Mouse (Mus musculus): ENCODE results near the gene Hivep3.

Gene Hivep3

DNA sequence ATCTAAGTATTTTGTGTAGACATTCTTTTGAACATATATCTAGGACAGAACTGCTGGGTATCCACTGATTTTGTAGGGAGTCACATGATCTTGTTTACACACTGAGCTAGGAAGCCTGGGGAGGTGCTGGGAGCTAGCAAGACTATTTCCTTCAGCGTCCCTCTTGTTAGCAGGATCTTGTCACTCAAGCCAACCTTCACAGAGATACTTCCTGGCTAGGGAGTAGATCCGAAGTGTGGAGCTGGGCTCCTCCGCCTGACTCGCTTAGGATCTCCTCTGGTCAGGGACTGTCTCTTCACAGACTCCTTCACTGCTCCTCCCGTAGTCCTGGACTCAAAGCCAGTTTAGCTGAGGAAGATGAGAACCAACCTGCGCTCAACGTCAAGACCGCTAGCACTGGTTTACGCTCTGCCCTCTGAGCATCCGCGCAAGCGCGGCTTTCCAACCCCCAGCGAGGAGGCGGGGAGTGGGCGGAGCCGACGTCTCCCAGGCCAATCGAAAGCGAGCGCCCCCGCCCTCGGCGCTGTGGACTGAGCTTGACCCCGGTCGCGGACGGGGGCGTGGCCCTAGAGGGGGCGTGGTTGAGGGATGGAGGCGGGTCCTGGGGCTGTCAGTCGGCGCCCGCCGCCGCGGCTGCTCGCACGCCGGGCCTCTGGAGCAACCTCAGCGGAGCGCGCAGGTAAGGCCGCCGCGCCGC is at the start of gene Hivep3:
Gene Hivep3, plus strand, starts transcription at position 601 of the 697 bp plus-strand sequence.
- peak; percentile 100 for DNase-seq

DNA sequence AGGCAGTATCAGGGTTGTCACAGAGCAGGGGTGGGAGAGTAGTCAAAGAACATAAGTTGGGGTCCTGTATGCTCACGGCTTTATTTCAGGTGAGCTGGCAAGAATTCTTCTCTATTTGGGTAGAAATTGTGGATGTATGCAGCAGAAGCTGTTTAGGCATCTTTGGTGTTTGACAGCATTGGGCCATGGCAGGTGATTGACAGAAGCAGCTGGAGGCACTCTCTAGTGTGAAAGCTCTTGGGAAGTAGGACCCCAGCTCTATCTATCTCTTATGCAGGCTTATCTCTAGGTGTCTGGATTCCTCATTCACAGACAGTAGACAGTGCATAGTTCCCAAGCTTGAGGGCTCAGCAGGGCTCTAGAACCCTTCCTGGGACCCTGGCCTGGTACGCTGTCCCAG is 47.8 kb upstream of the Hivep3 start:
- DNase-seq, result no peak

DNA sequence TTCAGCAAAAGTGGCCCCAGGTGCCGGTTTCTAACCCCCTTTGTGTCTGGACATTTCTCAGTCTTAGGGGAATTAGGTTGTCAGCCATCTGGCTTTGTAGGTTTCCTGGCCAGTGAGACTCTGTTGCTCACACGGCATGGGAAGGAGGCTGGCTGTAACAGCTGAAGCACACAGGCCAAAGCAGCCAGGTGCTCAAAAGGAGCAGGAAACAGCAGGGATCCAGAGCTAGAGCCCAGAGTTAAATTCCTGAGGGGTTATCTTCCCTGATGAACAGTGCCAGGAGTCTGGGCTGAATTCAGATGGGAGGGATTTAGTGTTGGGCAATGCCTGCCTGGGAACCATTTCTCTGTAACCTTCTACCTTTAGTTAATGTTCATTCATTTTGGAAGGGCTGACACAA is 35.2 kb upstream of the Hivep3 start:
- no peak for DNase-seq

DNA sequence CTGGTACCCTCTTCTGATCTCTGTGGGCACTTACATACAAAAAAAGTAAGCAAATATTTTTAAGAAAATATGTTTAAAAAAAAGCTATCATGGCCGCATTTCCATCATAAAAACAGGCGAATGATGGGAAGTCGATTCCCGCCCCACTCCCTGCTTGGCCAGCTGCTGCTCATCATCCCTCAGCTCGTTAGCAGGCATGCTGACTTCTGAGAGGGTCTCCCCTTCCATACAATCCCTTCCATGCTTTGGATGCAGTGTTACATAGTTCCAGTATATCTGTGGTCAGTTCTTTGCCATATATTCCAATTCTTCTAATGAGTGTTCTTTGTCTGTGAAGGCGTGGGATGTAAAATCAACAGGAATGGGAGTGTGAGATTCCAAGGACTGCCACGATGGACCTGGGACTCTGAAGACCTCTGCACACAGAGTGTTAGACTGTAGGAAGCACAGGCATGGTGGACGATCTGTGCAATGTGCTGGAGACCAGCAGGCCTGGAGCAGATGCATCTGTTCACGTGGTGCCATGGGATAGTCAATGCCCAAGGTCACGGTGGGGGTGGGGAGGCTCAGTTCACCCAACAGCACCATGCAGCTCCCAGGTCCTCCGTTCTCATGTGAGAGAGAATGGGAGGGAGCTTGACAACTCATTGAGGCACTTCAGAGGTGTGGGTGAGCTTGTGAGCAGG is 32.2 kb upstream of the Hivep3 start:
- no peak for DNase-seq

DNA sequence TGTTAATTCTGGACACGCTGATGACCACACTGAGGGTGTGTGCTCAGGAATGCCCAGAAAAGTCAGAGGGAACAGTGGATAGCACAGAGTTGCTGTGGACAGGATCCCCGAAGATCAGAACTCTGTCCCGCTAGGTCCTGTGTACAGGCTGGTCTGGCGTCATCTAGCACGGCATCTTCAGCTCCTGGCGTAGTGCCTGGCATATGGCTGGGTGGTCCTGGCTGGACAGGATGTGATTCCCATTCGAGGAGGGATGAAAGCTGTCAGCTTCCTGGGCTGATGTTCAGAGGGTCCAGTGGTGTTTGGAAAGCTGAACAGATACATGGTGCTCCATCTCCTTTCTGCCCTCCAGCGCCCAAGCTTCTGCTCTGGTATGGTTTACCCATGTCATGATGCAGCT is 29.6 kb upstream of the Hivep3 start:
- no peak for DNase-seq

DNA sequence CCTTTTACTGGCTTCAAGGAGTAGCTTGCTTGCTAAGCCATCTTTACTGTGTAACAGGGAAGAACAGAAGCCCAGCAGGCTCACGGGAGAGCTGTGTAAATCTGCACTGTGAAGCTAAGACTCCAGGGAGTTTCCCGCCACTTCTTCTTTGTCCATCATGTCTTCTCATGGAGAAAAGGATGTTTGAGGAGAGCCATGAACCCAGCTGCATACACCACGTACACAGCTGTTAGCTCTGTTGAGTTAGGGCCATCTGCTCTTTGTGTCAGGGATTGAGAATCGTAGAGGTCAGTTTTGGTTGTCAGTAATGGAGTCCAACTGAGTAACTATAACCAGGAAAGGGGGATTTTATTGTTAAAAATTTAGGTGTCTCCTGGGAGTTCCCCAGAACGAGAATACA is 26.3 kb upstream of the Hivep3 start:
- DNase-seq, result no peak

DNA sequence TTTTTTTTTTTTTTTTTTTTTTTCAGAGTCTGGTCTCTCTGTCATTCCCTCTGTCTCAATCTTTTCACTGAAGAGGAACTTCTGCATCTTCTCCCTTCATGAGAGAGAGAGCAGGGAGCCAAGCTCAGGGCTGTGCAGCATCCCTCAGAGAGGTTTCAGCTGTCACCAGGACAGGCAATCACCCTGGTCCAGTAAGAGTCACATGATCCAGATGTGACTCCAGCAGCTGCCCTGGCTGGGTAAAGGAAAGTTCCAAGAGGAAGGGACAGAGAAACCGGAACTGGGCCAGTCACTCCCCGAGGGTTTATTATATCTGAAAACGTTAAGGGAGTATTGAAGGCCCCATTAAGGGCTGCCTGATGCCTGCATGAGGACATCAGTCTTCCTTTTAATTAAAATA is 25.8 kb upstream of the Hivep3 start:
- DNase-seq, result no peak

DNA sequence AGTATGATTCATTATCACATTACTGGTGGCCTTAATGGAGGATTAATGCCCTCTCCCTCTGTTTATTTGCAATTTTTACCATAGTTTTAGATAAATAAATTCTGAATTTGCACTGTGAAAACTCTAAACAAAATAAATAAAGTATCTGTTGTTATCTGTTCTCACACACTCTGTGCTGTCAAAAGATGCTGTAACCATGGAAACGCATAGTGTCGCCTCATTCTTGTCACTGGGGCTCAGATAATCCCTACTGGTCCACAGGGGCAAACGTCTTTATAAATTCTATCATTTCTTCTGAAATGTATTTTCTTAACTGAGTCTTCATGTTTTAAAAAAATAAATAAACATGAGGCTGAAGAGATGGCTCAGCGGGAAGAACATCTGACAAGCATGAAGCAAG is 23.4 kb upstream of the Hivep3 start:
- no peak for DNase-seq

DNA sequence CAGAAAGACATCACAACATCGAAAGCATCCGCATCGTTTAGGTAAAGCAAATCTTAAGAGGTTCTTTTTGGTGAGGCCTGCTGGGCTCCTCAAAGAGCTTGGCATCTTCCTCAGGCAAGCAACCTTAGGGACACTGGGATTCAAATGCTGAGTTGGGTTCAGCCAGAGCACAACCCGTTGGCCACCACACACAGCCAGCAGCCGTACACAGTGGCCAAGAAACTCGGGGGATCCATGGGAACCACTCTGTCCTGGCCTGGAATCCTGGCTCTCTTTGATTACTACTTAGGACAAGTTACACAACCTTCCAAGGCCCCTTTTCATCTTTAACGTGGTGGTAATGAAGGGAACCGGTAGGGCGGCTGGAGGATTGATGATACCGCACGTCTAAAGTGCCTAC is 16.1 kb upstream of the Hivep3 start:
- DNase-seq, result no peak

DNA sequence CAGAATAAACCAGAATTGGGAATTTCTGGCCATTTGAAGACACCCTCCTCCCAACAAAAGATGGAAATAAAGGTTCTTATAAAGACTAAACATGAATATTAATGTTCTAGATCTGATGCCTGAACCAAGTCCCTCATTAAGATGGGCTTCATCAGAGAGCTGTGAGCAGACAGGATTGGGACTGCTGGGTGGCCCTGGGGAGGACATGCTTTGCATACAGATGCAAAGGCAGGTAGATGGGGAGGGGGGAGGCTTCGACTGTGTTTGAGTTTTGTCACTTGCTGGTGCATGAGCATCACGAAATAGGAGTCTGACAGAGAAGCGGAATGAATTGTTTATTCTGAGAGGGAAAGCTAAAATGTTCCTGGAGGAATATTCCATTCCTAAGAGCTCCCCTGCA is 12.1 kb upstream of the Hivep3 start:
- no peak for DNase-seq

DNA sequence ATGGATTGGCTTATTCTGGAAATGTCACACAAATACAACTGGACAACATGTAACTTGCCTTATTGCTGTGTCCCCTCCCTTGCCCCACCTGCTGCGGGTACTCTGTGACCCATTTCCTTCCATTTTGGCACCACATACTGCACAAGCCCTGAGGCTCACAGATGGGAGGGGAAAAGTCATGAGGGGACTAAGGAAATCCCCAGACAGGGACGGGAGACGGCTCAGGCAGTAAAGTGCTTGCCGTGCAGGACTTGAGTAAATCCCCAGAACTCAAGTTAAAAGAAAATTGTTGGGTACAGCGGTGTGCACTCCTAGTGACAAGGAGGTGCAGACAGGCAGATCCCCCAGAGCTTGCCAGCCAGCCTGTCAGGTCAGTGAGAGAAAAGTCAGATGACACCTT is 7.5 kb upstream of the Hivep3 start:
- no peak for DNase-seq

DNA sequence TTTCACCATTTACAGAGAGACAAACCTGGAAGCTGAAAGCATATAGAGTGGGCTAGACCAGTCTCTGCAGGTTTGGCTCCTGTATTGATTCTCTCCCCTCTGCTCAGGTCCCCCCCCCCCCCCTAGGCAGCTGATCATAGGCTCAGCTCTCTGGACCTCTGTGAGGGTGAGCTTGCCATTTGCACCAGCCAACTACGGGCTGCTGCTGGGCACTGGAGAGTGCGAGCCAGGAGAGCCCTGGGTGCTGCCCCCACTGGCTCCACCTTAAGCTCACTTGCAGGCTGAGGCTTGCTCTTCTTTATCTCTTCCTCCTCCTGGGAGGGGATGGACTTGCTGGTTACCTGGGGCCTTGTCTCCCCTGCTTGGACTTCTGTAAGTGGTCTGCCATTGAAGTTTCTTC is 5.7 kb upstream of the Hivep3 start:
- no peak for DNase-seq

DNA sequence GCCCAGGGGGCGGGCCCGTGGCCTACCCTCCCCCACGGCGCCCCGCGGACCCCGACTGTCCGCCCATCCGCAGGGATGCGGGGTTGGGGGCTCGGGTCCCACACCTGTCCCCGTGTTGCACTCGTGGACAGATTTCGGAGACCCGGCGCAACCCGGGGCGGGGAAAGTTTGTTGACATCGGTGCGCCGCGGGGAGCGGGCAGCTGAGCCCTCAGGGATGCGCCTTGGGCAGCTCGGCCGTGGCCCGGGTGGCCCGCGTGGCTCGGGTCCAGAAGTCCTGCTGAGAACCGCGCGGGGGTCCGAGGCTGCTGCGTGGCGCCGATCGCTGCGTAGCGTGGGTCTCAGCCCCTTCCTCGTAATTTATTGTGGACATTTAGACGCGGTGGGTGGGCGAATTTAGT is 358 bp downstream of the Hivep3 start:
- DNase-seq, result no peak

DNA sequence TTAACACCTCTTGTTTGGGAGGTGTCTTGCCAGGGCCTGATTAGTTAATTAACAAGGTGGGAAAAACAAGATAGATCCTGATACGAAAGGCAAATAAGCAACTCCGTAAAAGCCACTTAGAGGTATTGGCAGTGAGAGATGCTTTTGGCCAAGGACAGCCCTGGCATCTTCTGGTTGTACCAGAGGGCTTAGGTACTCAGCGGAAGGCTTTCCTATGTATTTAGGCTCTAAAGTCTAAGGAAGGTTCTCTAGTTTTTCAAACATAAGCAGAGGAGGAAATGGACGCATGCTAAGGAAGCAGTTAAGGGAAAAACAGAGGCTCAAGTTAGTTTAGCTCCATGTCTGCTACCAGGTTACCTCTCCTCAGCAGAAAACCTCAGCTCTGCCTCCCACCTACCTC is 768 bp downstream of the Hivep3 start:
- no peak for DNase-seq

DNA sequence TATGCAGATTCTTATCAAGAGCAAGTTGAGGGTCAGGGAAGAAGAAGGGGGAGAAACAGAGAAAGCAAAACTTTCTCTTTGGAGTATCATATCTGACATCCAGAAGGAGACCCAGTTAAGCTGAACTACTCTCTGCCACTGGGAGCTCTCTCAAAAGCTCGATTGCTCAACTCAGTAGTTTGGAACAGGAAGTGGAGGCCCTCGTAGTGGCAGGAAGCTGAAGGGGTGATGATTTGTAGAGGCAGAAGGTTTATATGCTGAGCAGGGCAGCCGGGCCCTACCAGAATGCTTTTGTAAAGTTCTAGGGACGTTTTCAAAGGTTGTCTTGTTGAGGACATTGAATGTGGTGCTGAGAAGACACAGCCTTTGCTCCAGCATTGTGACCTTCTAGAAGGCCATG is 5.1 kb downstream of the Hivep3 start:
- peak; percentile 30 to 49 for DNase-seq

DNA sequence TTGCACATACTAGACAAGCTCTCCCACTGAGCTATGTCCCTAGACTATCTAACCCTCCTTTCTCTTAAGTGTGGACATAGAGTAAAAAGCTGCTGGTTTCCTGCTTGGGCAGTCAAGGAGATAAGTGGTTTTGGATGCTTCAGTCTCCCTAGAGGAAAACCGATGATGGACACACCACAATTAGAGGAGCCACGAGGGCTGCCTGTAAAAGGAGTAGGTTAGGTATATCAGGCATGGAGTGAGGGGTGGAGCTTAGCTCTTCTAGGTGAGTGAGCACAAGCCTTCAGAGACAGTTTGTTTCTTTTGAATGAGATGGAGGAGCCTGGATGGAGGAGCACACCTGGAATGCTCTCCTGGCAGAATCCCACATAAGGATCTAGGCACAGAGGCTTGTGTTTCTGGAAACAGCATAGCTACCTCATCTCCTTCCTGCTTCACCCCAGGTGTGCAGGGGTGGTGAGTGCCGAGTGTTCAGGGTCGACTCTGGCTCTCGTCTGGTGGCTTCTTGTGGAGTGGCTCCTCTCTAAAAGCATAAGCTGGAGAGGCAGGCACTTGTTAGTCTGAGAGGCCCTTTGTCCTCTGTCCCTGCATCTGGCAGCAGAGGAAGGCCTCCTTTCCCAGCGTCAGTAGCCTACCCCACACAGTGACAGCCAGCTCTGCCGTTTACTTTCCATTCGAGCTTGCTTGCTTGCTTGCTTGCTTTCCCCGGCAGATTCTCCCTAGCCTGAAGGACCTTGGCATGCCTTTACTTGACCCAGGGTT is 5.9 kb downstream of the Hivep3 start:
- DNase-seq, result no peak

DNA sequence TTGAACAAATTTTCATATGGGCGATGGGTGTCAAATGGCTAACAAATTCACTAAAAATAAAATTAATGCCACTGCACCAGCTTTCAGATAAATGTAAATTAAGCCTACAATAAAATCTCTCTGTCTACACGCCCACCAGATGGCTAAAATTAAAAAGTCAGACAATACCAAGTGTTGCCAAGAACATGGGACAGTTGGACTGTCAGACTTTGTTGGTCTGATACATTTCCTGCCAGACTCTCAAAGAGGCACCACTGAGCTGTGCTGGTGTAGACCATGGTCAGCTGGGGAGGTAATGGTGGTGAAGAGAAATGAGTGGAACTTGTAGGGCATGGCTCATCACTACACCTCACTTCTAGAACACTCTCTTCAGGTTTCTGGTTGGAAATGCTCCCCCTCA is 14.8 kb downstream of the Hivep3 start:
- DNase-seq, result no peak

DNA sequence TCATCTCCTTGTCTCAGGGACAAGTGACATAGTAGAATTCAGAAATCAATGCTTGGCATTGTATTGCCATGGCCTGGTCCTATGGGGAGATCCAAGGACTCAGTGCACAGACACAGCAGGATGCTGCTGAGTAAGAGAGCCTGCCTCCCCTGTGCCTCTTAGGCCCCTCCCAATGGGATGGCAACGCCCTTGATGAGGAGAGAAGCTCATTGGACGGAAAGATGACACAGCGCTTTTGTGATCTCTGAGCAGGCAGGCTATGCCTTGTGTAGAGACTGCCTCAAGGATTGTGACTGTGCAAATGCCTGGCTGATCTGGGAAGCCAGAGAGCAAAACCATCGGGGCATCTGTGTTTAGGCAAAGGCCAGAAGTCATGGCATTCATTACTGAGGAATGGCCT is 16.6 kb downstream of the Hivep3 start:
- peak in 1 of 2 experiments; percentile 12 for DNase-seq

DNA sequence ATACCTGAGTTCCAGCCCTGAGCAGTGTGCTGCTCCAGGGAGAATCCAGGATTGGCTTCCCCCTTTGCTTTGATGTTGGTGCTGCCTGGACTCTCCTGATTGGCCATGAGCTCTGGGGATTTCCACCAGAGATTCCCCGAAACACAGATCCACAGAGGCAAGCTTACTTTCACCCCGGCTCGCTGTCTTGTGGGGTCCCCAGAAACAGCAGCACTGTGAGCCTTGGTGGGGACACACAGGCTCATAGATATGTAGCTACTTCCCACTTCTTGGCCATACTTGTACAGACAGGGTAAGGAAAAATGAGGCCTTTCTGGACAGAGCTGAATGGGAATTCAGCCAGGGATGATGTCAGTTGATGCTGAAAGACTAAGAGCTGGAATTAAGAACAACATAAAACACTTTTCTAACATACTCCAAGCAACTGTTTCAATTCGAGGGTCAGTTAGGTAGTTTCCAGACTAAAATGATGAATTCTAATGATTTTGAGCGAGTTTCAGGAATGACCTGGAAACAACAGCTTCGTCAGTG is 17.2 kb downstream of the Hivep3 start:
- DNase-seq, result no peak

DNA sequence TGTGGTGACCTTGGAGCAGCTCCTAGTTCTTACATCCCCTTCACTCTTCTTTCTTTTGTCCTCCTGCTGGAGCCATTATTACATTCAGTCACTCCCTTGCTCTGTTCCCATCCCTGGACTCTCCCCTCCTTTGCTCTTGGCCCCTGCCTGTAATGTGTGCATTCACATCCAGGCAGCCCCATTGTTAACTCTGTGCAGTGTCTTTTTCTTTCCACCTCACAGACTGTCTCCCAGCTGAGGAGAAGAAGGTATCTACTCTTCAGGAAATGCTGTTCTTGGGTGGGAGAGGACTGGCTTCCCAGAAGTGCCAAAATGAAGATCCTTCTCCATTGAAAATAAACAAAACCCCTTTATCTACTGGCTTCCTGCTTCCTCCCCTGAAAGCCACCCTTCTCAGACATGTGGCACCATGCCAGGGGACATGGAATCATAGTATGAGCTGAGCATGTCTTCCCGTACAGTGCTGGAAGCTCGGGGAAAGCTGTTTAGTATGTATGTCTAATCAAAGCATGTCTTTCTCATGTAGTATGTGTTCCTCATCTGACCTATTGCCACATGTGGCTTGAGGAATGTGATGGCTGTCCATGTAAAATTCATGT is 17.9 kb downstream of the Hivep3 start:
- no peak for DNase-seq

DNA sequence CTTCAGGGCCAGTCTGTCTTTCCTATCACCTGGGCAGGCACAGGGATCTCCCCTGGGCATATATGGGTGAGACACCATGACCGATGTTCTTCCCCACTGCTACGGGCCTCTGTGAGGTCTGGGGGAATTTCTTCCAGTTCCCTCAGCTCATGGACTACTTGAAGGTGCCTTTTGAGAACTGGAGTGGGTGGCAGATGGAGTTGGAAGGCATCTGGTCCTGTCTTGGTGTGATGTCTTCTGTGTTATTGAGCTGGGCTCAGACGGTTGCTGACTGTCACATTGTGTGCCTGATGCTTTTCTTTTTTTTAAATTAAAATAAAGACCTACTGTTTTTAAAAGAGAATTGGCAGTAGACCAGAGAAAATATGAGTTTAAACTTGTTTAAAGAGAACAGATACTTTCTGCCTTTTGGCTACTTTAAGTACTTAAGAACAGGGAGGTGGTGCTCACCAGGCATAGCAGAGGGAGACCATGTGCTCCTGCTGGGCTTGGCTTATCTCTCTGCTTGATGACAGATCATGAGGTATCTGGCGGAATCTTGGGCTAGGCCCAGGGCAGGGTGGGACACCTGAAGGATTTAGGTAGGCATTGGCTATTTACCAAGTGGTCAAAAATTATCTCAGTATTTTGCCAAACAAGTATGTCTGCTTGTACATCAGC is 26.1 kb downstream of the Hivep3 start:
- no peak for DNase-seq

DNA sequence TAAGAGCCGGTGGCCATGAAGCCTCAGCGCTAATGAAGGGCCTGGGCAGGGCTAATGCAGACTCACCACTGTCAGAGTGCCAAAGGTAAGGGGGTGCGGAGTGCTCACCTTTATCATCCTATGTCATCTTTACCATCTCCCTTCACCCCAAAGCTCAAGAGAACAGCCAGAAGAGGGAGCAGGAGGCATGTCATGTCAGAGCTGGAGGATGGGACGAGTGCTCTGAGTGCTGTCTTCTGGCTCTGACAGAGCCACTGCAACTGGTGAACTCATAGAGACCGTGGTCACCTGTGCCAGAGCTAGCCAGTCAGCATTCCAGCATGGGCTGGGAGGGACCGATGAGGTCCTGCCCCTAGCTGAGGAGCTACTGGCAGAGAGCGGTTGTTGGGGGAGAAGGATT is 27.2 kb downstream of the Hivep3 start:
- DNase-seq, result no peak

Measured in thymus, postnatal 36 days (tissue).